Mouse (Mus musculus): ENCODE data around the gene Kif27.
A peak's percentile ranks its signal among the peaks of the same experiment; 100 is the strongest.

Kif27 gene

DNA sequence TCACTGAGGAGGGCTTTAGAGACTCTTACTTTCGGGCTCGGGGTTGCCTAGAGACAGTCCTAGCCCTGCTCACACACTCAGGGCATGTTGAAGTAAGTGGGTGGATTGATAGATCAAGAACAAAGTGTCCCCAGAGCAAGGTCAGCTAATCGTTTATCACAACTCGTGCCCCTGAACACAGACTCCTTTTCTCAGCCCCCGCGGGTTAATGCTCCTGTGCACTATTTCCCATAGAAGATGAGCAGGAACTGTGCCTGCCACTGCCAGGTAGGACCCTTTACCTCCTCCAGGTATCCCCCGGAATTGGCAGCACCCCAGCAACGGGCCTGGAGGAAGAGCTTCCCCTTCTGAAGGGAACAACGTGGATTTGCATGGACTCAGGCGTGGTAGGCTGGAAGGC lies 82.7 kb downstream of the Kif27 start:
- DNase-seq (ENCODE audit: low spot score) = no peak

DNA sequence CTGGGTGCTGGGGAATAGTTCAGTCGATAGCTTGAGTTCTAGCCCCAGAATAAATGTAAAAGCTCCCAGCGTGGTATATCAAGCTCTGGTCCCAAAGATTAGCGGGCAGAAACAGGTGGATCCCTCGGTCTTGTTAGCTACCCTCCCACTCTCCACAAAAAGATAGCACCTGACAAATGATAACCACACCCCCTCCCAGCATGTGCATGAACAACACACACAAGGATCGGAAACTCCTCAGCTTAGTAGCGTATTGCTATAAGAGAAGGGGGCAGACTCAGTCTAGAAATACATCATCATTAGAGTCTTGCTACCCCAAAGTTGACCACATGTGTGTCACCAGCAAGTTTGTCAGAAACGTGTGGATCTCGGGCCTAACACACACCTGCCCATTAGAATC lies 83.3 kb downstream of the Kif27 start, which contains the start of gene Gkap1:
TSS of gene Gkap1 (minus strand) at position 101 of the 400 bp plus-strand sequence.
- no peak for DNase-seq (ENCODE audit: low spot score)

DNA sequence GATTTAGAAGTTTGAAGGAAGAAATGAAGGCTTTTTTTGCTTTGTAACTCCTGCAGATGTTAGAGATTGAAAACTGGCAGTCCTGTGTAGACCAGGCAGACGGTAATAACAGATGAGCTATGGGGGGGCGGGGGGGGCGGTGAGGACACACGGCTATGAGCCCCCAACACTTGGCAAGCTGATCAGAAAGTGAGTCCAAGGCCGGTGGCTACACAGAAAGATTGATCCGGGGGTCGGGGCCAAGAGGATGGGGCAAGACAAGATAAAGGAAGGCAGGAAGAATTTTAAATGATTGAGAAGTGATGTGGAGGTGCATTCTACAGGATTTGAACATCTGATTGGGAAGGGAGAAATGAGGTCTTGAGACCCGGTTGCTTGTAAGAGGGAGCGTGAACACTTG lies 83.8 kb downstream of the Kif27 start:
- DNase-seq (ENCODE audit: low spot score) = no peak

DNA sequence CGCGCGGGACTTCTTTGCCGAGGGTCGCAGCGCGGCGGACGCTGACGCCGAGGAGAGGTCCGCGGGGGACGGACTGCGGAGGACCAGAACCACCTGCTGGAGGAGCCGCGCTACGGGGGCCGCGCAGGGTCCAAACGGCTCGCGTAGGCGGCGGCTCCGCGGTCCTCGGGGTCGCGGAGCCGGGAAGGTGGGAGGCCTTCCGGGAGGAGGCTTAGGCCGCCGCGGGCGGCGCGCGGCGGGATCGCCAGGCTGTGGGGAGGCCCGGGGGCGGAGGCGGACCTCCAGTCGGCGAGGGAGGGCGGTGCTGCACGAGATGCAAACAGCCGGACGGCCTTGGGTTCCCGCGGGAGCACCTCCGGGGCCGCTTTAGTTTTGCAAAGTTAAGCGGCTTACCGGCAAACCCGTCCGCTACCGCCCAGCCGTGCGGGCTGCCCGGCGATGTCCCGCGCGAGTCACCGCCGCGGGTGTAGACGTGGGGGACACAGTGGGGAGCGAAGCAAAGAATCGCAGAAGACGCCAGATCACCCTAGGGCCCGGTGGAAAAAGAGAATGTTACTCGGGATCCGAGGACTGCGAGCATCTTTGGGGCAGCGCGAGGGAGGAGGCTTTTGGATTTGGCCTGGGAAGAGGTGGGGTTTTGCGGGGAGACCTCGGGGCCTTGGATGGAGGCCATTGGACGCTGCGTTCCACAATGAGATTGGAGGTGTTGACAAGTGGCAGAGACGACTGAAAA lies 84.5 kb downstream of the Kif27 start:
- DNase-seq (ENCODE audit: low spot score) = peak; percentile 60

DNA sequence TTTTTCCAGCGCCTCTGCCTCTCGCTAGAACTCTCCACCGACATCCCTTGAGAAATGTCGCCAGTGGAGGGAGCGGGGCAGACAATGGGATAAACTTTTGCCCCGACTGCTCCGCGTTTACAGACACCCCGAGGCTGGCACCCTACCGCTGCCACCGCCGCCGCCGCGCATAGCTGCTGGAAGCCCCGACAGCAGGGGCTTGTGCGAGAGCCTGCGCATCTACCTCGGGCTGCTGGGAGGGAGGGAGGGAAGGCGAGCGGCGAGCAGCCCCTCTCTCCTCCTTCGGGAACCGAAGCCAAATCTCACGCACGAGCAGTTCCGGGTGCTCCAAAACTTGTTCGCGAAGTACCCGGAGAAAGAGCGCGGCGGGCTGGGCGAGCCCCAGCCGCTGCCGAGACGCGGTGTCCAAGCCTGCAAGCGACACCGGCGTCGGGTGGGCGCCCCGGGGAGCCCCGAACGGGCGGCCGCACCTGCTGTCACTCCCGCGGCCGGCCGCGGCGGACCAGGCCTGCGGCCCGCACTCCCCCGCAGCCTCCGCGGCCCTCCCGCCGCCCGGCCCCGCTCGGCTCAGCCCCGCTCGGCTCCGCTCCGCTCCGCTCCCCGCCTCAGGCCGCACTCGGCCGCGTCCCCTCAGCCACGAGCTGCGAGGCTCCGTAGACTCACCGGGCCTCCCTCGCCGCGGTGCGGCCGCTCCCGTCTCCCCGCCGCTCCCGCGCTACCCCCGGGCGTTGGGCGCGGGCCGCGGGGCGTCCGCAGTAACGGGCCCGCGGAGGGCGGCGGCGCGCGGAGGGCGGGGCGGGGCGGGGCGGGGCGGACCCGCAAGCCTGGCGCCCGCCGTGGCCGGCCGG lies 85.3 kb downstream of the Kif27 start:
- DNase-seq (ENCODE audit: low spot score) = peak; percentile 18

DNA sequence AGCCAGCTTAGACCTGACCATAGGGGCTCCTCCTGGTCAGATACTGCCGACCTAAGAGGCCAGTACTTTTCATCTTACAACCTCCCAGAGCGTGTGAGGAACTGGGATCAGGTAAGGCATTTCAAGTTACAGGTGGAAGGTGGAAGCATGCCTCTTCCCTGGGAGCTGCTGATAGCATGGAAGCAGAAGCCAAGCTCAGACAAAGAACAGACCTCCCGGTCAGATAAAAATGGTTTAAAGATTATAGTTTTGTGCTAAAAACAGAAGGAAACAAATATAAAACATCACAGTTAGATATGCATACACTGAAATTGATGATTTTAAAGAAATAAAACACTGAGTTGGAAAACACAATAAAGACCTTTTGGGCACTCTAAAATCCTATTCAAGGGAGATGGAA lies 92.1 kb downstream of the Kif27 start:
- DNase-seq (ENCODE audit: low spot score) = no peak

DNA sequence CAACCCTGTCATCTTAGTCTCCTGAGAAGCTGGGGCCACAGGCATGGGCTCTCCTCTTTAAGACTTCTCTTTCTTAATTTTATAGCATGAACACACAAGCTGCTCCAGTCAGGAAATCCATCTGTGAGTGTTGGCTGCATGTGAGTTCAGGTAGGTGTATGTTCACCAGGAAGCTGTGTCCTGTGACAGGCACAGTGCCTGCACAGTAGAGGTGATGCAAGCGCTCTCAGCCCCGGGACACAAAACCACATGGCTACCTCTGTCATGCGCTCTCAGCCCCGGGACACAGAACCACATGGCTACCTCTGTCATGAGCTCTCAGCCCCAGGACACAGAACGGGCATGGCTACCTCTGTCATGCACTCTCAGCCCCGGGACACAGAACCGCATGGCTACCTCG lies 95.4 kb downstream of the Kif27 start:
- DNase-seq (ENCODE audit: low spot score) = no peak

DNA sequence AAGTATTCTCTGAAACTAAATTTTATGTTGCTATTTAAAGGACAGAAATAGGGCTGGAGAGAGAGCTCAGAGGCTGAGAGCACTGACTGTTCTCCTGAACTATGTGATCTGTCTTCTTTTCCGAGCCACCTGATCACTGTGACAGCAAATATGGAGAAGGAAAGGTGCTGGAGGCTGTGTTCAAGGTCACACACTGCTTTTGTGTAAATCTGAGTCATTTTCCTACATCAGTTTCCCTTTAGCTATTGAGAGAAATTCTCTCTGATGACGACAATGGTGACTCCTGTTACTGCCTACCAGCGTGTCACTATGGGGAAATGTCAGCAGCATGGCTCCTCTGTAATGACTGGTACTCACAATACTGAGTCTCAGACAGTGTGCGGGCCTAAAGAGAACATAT lies 97.2 kb downstream of the Kif27 start:
- no peak for DNase-seq (ENCODE audit: low spot score)

DNA sequence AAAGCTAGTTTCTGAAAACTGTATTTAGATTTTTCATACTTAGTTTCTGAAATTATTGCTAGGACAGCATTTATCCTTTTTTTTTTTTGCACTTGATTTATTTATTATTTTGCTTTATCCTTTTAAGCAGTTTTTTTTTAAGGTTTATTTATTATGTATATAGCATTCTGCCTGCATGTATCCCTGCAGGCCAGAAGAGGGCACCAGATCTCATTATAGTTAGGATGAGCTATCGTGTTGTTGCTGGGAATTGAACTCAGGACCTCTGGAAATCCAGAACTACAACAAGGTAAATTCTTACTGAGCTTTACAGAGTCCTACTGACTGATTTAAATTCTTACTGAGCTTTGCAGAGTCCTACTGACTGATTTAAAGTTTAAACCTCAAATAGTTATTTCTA lies 105.7 kb downstream of the Kif27 start:
- no peak for DNase-seq (ENCODE audit: low spot score)

DNA sequence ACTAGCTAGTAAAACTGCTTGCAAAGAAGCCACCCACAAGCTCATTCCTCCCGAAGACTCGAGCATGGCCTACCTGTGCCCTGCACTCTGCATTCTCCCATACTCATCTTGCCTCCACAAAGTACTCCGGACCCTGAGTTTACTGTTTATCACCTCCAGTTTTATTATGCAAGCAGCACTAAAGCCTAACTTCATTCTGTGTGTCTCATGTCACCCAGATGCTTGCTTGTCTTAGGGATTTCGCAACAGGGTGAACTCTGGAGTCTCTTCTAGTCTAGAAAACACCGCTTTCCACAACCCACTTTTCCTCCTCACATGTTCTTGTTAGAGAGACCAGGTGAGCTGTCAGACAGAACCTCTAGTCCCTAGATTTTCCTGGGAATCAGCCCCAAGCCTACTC lies 110.0 kb downstream of the Kif27 start:
- DNase-seq (ENCODE audit: low spot score) = no peak

All from ovary, postnatal 10 days (tissue).